ENCODE assay signal across 1 mouse cellular context in genomic region chr11:117089673-117090419, GRCm38 (mm10).
TF ChIP-seq lines count a peak whose summit lies in the region.

No protein-coding gene starts in this region.

TF ChIP-seq in MEL, 35 proteins besides CTCF, POLR2A, EP300 and RAD21 (continued from another document):
- TF ChIP-seq UBTF (IDR thresholded peaks at IDR 0.05; ENCODE audit: borderline replicate concordance, insufficient read depth, low read depth, low read length) (no peak), NRF1 (IDR thresholded peaks at IDR 0.05; ENCODE audit: insufficient read depth, low read depth, low read length, poor library complexity, severe bottlenecking) (no peak), JUND (IDR thresholded peaks at IDR 0.05; ENCODE audit: low read depth, low read length) (0 out of 2 replicates have a peak, but pooled peaks have one; percentile 18), SMC3 (IDR thresholded peaks at IDR 0.05; ENCODE audit: low read depth, low read length) (no peak), USF2 (IDR thresholded peaks at IDR 0.05; ENCODE audit: borderline replicate concordance in 1 of 2, insufficient read depth in 1 of 2, low read depth in 1 of 2, low read length in 2 of 2) (no peak), POLR2AphosphoS5 (IDR thresholded peaks at IDR 0.05; ENCODE audit: borderline replicate concordance, low read depth, low read length) (no peak), CHD1 (IDR thresholded peaks at IDR 0.05; ENCODE audit: low read depth, low read length) (no peak), MXI1 (IDR thresholded peaks at IDR 0.05; ENCODE audit: low read depth, low read length) (no peak; the same call in none of the 2 replicates)
